Mouse (Mus musculus) thymus, postnatal 25 days (tissue): ENCODE measurements around the gene Osbpl3.
"Not testable (repeated sequence)": the region's sequence is repeated elsewhere in the genome, so short reads cannot be mapped to it uniquely, and the experiment has no call there.

Source experiments
- DNase-seq: peaks from one replicate; pipeline ENCODE4 v3.0.0; 2022

Gene Osbpl3

DNA sequence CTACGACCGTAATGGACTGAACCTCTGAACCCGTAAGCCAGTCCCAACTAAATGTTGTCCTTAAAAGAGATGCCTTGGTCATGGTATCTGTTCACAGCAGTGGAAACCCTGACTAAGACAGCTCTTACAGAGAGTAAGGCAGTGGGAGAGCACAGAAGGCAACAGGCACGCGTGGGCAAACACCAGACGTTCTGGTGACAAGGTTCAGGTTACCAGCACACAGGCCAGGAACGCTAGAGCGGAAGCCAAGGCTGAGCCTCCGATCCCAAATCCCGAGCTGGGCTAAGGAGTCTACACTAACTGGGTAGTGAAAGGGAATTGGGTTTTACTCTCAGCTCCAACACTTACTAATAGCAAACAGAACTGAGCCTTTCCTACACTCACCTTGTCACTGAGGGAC is 3.8 kb downstream of the Osbpl3 start:
- no peak for DNase-seq

DNA sequence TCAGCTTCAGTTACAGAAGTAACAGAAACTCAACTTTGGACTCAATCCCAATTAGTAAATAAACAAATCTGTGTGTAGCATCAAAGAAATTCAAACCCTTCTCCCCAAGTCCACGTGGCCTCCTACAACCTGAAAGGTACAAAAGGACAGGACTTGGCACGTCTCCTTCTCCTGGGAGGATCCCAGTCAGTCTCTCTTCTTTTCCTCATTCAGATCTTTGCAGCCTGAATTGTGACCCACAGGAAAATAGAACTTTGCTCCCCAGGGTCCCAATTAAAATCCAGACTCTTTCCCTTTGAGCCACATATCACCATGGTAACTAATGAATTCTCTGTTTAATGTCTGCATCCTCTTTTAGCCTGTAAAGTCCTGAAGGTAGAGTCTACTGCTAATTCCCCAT is 10.4 kb downstream of the Osbpl3 start:
- DNase-seq, result no peak

DNA sequence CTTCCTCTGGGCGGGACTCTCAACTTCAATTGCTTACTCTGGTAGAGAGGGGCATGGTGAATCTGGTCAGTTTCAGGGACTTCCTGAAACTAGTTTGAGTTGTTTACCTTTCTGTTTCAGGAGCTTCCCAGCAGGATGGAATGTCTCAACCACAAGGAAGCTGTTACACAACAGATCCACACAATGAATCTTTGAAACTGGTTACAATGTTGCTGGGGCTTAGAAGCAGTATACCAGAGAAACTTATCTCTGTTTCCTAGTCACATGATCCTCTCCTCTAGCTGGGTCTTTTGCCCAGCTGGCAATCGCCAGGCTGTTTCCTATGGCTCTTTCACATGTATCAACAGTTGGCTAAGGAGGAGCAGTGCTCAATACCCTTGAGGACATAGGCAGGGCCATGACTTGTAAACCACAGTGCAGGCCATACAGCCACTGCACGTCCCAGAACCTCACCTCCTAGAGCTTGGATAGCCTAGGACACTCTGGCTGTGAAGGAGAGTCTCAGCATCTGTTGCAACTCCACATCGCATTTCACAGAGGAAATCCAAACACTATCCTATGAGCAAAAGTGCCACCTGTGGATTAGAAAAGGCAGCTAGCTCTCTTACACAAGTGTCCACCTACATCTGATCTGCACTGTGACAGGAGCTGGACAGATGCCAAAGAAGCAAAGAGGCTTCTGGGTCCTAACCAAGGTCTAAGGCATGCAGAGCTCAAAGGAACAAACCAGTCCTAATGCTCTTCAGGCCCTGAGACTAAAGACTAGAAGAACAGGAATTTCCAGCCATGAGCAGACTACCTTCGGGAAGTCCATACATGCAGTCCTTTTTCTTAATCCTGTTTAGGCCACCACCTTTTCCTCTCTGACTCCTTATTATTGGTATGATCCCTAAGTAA is 14.8 kb downstream of the Osbpl3 start:
- no peak for DNase-seq

DNA sequence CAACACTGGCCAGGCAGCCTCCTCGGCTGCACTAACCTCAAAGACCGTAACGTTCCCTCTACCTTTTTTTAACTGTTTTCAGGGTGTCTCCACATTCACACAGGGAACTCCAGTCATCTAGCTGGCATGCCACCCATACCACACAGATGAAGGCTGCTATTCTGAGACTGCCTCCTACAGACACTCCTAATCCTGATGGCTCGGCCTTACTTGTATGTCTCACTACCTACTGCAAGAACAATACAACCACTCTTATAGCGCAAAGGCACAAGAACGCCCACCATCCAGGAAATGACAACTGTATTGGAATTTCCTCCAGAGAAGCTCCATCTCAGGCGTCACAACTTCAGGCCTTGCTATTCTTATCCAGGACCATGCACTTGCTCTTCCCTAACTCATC is 15.8 kb downstream of the Osbpl3 start:
- no peak for DNase-seq

DNA sequence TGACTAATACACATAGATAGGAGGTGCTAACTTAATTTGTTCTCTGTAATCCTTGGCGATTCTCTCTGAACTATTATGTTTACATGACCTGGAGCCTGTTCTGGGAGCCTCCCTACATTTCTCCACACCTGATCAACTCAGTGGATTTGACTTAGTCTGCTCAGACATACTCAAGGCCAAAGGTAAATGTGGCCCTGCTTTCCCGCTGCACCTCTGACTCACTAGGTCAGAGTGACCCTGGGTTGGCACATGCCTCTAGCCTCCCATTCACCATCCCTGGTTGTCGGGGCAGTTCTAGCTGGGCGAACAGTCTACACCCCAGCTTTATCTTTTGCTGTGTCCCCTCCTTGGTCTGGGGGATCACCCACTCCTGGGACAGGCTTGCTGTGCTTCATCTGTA is 17.1 kb downstream of the Osbpl3 start:
- not testable (repeated sequence) for DNase-seq

DNA sequence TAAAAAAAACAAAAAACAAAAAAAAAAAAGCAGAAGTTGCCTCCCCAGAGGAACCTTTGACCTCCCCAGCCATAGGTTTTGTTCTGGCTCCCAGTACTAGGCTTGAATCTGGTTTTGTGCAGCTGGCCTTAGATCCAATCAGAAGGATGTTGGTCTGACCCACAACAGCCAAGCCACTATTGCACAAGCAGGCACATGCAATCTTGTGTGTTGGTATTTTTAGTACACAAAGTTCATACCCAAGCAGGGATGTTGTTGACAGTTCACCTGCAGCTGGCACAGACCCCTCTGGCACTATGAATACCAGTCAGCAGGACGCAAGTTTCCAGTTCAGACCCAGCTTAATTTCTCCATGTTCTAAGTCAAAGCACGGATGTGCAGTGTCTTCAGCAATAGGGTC is 18.2 kb downstream of the Osbpl3 start:
- no peak for DNase-seq

DNA sequence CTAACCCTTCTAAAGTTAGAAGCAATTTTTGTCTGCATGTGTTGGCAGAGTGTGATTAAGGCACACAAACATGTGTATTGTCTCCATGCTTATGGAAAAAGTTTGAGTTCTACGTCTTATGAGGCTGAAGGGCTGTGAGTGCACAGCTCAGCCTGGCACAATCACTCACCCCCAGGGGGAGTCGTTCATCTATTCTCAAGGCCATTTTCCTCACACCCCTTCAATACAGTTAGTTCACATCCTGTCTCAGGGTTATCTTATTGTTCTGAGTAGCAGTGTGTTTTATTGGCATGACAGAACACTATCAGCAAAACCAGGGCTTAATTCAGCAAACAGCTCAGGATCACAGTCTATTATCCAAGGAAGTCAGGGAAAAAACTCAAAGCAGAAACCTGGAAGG is 19.3 kb downstream of the Osbpl3 start:
- no peak for DNase-seq

DNA sequence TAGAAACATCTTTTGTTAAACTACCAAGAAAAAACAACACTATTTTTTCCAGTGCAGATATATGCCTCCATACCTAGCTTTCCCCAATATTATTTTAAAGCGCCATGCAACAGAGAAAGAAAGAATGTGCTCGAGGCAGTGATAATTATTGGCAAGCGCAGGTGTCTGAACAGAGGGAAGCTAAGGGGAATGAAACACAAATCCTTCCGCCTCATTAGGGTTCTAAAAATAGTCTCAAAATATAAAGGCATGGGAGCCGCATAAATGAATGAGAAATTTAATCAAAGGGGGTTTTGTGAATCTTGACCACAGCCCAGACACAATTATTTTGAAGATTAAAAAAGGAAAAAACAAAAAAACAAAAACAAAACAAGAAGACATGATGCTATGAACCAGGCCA is 23.5 kb downstream of the Osbpl3 start:
- DNase-seq, result no peak

DNA sequence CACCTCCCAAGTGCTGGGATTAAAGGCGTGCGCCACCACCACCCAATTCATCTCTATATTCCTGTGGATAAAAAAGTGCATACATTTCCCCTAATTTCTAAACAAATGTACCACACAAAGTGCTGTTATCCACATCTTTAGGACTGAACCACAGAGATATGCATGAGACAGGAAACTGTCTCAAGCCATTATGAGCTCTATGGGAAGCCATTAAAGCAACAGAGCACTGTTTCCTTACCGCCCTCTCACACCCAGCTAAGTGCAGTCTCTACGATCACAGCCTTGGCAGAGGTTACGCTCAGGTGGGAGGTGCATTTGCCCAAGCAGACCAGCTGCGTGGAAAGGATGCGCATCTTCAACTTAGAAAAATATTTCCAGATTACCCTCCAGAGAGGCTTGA is 26.7 kb downstream of the Osbpl3 start:
- no peak for DNase-seq

DNA sequence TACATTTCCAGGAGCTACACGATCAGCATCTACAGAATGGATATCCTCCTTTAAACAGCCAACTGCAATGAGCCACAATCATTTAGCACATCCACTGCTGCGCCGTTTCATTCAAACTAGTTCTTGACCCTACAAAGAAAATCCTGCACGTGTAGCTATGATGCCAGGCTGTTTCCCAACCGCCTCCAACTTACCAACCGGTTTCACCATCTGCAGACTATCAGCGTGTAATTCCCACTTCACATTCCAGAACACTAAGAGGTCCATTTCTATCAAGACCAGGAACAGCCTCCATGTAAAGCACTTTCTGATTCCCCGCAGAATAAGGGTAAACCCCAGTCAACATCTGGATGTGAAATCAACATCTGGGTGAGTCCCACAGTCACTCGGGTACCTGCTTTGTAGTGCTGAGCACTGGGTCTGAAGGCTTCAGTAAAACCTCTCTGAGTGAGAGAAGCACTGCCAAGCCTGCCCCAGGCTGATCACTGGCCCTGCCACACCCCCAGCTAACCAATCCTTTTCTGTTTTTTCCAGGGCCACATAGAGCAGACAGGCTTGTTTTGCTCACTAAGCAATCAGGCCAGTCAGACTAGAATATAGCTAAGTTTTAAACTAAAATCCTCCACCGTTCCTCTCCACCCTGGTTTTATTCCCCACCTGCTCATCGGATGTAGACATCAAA is 28.8 kb downstream of the Osbpl3 start:
- DNase-seq, result no peak

DNA sequence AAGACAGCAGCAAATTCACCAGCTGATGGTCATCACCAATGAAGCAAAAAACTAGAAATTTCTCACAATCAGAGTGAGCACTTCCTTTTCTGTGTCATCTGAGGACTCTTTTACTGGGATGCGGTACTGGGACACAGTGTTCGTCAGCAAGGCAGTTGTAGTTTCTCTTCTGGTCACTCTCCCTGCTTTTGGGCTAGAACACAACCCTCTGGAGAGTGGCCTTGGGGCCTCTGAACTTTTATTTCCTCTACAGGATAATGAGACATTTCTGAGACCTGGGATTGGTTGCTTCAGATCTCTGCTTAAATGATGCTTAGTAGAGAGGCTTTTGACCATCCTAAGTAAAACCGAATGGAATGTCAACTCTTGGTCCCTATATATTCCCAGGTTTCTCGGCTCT is 29.4 kb downstream of the Osbpl3 start:
- no peak for DNase-seq

DNA sequence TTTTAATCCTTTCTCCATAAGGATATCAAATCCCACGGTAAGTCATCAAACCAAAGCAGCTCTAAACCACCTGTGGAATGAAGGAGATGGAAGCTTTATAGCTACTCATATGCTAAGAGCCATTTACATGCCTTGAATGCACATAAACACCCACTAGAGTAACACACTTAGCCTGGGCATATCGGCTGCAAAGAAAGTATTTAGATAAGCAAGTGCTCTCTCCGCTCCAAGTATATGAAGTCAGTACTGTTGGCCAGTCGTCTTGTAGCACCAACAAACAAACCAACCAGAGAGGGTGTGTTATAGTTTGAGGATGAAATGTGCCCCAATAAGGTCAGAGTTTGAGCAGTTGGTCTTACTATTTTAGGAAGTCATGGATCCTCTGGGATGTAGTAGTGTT is 31.7 kb downstream of the Osbpl3 start:
- DNase-seq, result no peak

DNA sequence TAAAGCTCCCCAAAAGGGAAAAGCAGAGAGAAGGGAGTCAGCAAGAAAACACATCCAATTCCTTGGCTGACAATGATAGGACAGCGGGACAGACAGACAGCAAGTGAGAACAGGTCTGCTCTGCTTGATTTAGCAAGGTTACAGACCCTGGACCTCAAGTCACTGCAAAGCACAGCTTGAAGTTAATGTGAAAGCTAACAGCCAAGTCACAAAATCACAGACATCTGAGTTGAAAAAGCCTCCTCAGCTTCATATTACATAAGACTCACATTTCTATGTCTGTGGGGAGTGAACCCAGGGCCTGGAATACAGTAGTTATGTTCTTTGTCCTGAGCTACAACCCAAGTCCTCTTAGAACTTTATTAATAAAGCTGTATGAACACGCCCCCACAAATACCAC is 35.6 kb downstream of the Osbpl3 start:
- no peak for DNase-seq

DNA sequence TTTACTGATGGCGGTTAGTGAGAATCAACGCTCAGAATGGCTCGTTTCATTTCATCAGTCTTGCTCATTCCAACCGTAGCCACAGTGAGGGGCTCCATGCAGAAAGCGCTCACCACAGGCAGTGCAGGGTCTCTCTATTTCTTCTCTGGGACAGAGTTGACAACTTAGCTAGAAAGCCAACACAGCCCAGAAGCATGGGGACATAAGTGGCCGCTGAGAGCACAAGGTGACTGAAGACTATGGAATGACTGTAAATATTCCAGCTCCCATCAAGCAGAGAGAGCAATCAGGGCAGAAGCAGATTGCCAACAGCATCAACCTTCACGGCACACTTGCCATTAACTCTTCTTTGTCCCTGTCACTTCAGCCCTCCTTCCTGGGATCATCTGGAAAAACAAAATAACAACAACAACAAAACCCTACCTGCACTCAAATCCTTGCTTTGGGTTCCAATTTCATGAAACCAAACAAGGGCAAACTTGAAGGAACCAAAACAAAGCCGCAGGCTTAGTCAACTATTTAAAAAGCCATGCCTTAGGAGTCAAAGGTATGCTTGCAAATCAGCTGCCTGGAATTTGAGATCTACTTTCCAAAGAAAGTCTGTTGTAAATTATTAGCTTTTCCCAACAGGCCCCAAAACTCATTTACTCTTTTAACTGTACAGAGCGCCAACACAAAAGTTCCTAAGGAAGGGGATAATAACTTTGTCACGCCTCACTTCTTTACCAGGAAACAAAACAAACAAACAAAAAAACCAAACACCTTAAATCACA is 36.3 kb downstream of the Osbpl3 start:
- no peak for DNase-seq

DNA sequence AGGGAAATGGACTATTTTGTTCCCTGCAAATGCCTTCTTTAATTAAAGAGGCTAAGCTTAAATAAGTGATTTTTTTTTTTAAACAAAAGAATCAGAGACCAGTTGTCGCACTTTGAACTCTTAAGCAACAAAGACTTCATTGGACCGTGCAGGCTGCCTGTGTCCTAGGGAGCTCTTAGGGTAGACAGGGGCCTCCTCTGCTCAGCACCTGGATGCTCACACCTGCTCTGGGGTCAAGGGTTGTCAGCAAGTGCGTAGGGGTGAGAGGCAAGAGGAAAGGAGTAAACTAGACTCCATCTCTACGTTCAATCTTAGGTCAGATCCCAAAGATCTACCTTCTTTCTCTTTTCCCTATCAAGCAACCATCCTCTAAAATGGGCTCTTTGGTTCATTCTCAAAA is 37.0 kb downstream of the Osbpl3 start:
- DNase-seq, result no peak

DNA sequence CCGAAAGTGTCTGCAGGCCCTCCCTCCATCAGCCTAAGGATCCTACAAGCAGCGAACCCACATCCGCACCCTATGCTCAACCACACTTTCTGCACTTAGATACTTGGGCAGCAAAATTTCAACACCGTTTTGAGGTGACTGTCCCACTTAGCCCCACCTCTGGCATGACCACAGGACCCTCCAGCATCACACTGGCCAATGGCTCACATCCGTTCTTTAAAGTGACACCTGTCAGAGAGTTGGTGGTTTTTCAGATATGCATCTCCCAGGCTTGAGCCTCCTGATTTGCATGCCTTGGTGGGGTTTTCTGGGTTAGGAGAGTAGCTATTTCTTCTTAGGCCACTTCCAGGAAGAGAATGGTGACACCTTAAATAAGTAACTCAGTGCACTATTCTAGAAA is 39.1 kb downstream of the Osbpl3 start:
- peak; percentile 66 for DNase-seq

DNA sequence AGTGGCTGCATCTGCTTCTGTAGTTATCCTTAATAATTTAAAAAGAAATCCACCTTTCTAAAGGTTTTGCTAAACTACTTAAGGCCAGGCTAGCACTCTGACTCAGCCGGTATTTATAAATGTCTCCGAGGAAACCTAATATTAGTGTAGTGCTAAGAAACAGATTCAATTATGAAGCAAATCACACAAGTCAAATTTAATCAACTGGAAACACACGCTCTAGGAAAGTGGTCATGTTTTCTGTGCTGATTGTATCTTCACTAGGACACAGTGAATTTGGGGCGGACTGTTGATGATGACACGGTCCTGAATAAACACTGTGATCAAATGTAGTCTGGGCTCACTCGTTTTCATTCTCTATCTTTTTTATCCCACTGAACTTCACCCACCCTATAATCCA is 40.6 kb downstream of the Osbpl3 start:
- DNase-seq, result no peak

DNA sequence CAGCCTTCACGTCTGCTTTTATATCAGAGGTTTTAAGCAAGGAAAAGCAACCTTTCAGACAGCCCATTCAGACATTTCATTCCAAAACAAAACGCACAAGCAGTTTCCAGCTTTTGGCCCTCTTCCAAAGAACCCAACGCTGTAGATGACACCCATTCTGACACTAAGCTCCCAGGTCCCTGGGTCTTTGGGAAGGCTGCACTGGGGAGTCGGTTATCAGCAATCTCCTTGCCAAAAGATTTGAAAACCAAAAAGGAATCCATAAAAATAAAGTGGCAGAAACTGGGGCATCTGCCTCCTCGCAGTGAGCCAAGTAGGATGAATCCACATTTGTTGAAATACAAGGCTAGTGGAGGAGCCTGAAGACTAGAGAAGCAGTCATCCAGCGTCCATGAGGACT is 41.5 kb downstream of the Osbpl3 start:
- DNase-seq, result no peak

DNA sequence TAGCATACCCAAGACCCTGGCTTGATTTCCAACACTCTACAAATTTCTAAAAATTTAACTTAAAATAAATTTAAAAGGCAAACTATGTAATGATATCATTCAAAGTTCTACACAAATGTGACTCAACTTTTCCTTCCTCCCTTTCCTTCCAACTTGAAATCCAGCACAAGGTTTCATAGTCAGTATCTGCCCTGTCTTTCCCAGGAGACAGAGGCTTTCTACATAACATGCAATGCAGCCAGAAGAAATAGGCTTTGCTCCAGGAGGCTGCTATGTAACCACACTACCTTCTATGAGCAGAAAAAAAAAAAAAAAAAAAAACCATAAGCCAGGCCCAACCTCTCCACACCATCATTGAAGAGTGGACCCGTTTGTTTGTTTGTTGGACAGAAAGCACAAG is 42.6 kb downstream of the Osbpl3 start:
- DNase-seq, result no peak

DNA sequence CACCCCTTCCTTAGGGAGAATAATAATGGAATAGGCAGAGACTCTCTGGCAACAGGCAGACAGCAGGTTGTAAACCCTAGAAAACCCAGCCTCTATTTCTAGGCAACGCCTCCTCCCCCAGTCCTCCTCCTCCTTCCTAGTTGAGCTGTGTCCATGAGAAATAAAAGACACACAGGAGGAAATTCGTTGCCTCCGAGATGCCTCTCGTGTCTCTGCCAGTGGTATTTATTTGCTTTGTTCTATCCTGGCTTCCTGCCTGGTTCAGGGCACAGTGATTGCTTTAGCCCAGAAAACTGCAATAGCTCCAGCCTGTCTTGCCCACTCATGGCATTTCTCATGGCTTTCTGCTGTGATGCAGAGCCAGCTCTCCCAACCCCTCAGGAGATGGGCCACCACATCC is 43.8 kb downstream of the Osbpl3 start:
- DNase-seq, result no peak

DNA sequence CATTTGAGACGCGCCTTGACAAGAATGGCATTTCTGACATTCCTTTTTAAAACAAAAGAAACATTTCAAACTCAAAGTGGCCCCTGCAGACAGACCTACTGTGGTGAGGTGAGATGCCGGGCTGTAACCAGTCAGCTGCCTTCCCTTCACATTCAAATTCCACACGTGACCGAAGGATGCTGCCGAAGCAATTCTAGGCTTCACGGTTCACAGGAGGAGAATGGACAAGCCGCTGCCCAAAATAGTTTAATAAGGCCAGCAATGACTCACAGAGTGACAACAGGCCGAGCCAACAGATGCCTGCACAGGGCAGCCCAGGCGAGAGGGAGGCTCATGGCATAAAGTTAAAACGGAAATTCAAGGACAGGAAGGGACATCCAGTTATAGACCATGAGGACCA is 51.3 kb downstream of the Osbpl3 start:
- no peak for DNase-seq

DNA sequence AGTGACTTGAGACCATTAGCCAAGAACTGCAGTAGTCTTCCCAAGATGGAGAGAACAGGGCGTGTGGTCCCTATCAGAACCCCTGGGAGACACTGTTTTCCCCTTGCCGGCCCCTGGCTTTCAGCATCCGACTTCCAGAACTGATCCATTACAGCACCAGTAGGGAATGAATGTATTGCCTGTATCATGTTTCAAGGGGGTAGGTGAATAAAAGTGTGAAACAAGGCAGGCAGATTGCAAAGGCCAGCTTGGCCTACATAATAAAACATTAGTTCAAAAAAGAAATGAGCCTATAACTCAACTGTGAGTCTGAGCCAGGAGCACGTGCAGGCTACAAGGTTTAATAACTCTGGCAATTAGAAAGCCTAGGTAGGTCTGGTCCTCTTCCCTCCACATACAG is 52.5 kb downstream of the Osbpl3 start:
- DNase-seq, result no peak

DNA sequence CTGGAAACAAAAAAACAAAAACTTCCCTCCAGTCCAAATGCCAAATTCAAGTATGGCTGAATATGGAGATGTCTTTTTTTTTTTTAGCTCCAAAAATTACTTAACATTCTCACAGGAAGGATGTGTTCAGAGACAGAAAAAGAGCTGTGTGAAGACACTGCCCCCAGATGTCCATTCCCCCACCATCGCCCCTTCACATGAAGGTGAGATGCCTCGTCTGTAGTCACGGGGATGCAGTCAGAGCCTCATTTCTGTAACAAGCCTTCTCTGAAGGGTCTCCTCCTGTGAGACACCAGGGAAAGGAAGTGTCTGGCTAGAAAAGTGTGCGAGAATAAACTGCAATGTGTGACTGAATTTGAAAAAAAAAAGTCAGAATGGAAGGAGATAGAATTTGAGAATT is 53.1 kb downstream of the Osbpl3 start:
- DNase-seq, result no peak

DNA sequence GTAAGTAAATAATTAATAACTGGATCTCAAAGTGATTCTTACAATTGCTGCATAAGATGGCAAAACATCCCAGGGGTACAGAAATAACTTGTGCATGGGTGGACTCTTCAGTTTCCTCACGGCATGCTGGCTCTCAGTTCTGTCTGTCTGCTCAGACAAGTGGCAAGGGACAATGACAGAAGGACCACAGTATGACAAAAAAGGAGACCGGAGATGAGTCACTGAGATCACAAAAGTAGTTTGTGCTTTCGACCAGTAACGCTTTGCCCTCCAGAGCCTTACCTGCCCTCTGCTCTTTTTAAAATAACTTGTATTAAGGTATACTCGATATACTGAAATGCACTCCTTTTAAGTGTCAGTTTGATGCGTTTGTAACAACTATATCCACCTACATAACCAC is 55.8 kb downstream of the Osbpl3 start:
- no peak for DNase-seq
